Mouse (Mus musculus) intestine, embryonic 15.5 days (tissue): ENCODE data around the gene Prdm16. TPM values are rescaled to one million over a fixed set of nuclear protein-coding genes. Genes with fewer than 3 reads are reported as not detected.
A peak's percentile ranks its signal among the peaks of the same experiment; 100 is the strongest.

Experiments used
- ATAC-seq: fragments of 200-750 bp; cut with Nextera tagmentation; 2 replicates; pipeline ENCODE4 v1.8.0; 2017; ENCODE audit warnings: moderate TSS enrichment, moderate library complexity
- H3K27ac ChIP-seq: fragments of 300-500 bp; sonication (generic); 2 replicates; pipeline ENCODE4 v1.5.1; 2015; ENCODE audit warnings: mild to moderate bottlenecking, inconsistent platforms
- H3K27me3 ChIP-seq: fragments of 300-500 bp; sonication (generic); replicated peaks from 2 replicates; pipeline ENCODE4 v1.6.1; 2015; ENCODE audit warnings: inconsistent platforms
- H3K36me3 ChIP-seq: fragments of 300-500 bp; sonication (generic); 2 replicates; pipeline ENCODE4 v1.6.1; 2015; ENCODE audit warnings: inconsistent platforms
- H3K4me1 ChIP-seq: fragments of 300-500 bp; sonication (generic); replicated peaks from 2 replicates; pipeline ENCODE4 v1.6.1; 2015; ENCODE audit warnings: inconsistent platforms
- H3K4me2 ChIP-seq: fragments of 300-500 bp; sonication (generic); replicated peaks from 2 replicates; pipeline ENCODE4 v1.6.1; 2015; ENCODE audit warnings: mild to moderate bottlenecking, inconsistent platforms
- H3K4me3 ChIP-seq: fragments of 300-500 bp; sonication (generic); replicated peaks from 2 replicates; pipeline ENCODE4 v1.5.1; 2015; ENCODE audit warnings: inconsistent platforms
- H3K9ac ChIP-seq: fragments of 300-500 bp; sonication (generic); 2 replicates; pipeline ENCODE4 v1.6.1; 2015; ENCODE audit warnings: inconsistent platforms
- H3K9me3 ChIP-seq: fragments of 300-500 bp; sonication (generic); 2 replicates; pipeline ENCODE4 v1.6.1; 2016; ENCODE audit warnings: inconsistent platforms
- WGBS: fragments of 180-500 bp; shearing (Covaris S2); methylation state at CpG from one replicate; pipeline ENCODE4 v1.1.7; 2015; 5-methylcytosine and 5-hydroxymethylcytosine counted together
- polyA plus RNA-seq: library from polyadenylated mRNA; unstranded; fragments of >200 nt; fragmentation: Nextera tagmentation; extraction: Ambion mirVana; gene quantifications from 2 replicates; pipeline ENCODE4 v1.2.1, GENCODE M21; 2015

Prdm16 gene
- polyA plus RNA-seq, 1 experiment from 2014 or later, result 16.4 TPM

GRCm38 (mm10) chr4:154445721-154446120 lies 191.0 kb downstream of the Prdm16 start:
- H3K4me1 ChIP-seq, result peaks cover 8% of the 10 kb centered on the region; the same call in 1 of the 2 replicates
- no peaks in the 10 kb centered on the region for H3K36me3 ChIP-seq
- H3K27ac ChIP-seq, result no peak overlapping the region
- no peak overlapping the region for H3K4me2 ChIP-seq
- H3K9ac ChIP-seq, result no peak overlapping the region
- no peak overlapping the region for H3K4me3 ChIP-seq
- H3K27me3 ChIP-seq, result no peaks in the 10 kb centered on the region
- WGBS, result 68% methylated on average over 9 of the region's 9 CpGs
- no peaks in the 10 kb centered on the region for H3K9me3 ChIP-seq
- ATAC-seq, result no peak

GRCm38 (mm10) chr4:154442645-154443304 lies 193.9 kb downstream of the Prdm16 start:
- Histone ChIP-seq H3K4me1 (peaks cover 8% of the 10 kb centered on the region; the same call in 1 of the 2 replicates), H3K4me3 (no peak overlapping the region), H3K27me3 (no peaks in the 10 kb centered on the region), H3K36me3 (no peaks in the 10 kb centered on the region), H3K9me3 (no peaks in the 10 kb centered on the region), H3K4me2 (no peak overlapping the region), H3K9ac (no peak overlapping the region), H3K27ac (no peak overlapping the region)
- 36% methylated on average over 9 of the region's 9 CpGs for WGBS
- no peak; the same call in 1 of the 2 replicates for ATAC-seq

- 56% methylated on average over 14 of the region's 14 CpGs for WGBS
- Histone ChIP-seq H3K4me1 (peaks cover 8% of the 10 kb centered on the region; the same call in 1 of the 2 replicates), H3K27me3 (no peaks in the 10 kb centered on the region), H3K4me2 (no peak overlapping the region), H3K9me3 (no peaks in the 10 kb centered on the region), H3K9ac (no peak overlapping the region), H3K4me3 (no peak overlapping the region), H3K27ac (no peak overlapping the region), H3K36me3 (no peaks in the 10 kb centered on the region)
- ATAC-seq, result no peak
Measured at GRCm38 (mm10) chr4:154439455-154440052, 197.1 kb downstream of the Prdm16 start.

GRCm38 (mm10) chr4:154438610-154439009 lies 198.1 kb downstream of the Prdm16 start:
- Histone ChIP-seq H3K4me3 (no peak overlapping the region), H3K4me1 (peaks cover 3% of the 10 kb centered on the region; the same call in 1 of the 2 replicates), H3K27me3 (no peaks in the 10 kb centered on the region), H3K36me3 (no peaks in the 10 kb centered on the region), H3K9ac (no peak overlapping the region), H3K27ac (no peak overlapping the region), H3K4me2 (no peak overlapping the region), H3K9me3 (no peaks in the 10 kb centered on the region)
- ATAC-seq, result no peak
- WGBS, result 78% methylated on average over 15 of the region's 15 CpGs

GRCm38 (mm10) chr4:154429770-154430169 lies 206.9 kb downstream of the Prdm16 start:
- no peaks in the 10 kb centered on the region for H3K36me3 ChIP-seq
- H3K4me1 ChIP-seq, result peaks cover 1% of the 10 kb centered on the region; the same call in 1 of the 2 replicates
- H3K4me3 ChIP-seq, result no peak overlapping the region
- H3K9me3 ChIP-seq, result no peaks in the 10 kb centered on the region
- no peak overlapping the region for H3K9ac ChIP-seq
- no peak for ATAC-seq
- no peaks in the 10 kb centered on the region for H3K27me3 ChIP-seq
- H3K4me2 ChIP-seq, result no peak overlapping the region
- 59% methylated on average over 2 of the region's 2 CpGs for whole genome bisulfite sequencing
- no peak overlapping the region for H3K27ac ChIP-seq

- H3K4me2 ChIP-seq, result no peak overlapping the region
- H3K9me3 ChIP-seq, result no peaks in the 10 kb centered on the region
- 71% methylated on average over 7 of the region's 7 CpGs for WGBS
- H3K27ac ChIP-seq, result no peak overlapping the region
- no peaks in the 10 kb centered on the region for H3K36me3 ChIP-seq
- H3K4me1 ChIP-seq, result peaks cover 10% of the 10 kb centered on the region
- no peaks in the 10 kb centered on the region for H3K27me3 ChIP-seq
- no peak for ATAC-seq
- no peak overlapping the region for H3K4me3 ChIP-seq
- no peak overlapping the region for H3K9ac ChIP-seq
Measured at GRCm38 (mm10) chr4:154426901-154427300, 209.8 kb downstream of the Prdm16 start.

- no peak for ATAC-seq
- no peaks in the 10 kb centered on the region for H3K36me3 ChIP-seq
- no peaks in the 10 kb centered on the region for H3K9me3 ChIP-seq
- no peaks in the 10 kb centered on the region for H3K27me3 ChIP-seq
- 61% methylated on average over 17 of the region's 17 CpGs for WGBS
- H3K27ac ChIP-seq, result no peak overlapping the region
- H3K4me1 ChIP-seq, result peaks cover 10% of the 10 kb centered on the region
- H3K4me2 ChIP-seq, result no peak overlapping the region
- H3K4me3 ChIP-seq, result no peak overlapping the region
- no peak overlapping the region for H3K9ac ChIP-seq
Measured at GRCm38 (mm10) chr4:154425284-154425683, 211.4 kb downstream of the Prdm16 start.

GRCm38 (mm10) chr4:154424681-154425080 lies 212.0 kb downstream of the Prdm16 start:
- H3K4me2 ChIP-seq, result no peak overlapping the region

GRCm38 (mm10) chr4:154422431-154422913 lies 214.2 kb downstream of the Prdm16 start:
- Histone ChIP-seq H3K4me3 (no peak overlapping the region), H3K36me3 (no peaks in the 10 kb centered on the region), H3K9me3 (no peaks in the 10 kb centered on the region), H3K27me3 (no peaks in the 10 kb centered on the region), H3K27ac (no peak overlapping the region), H3K4me2 (no peak overlapping the region), H3K9ac (no peak overlapping the region), H3K4me1 (peaks cover 10% of the 10 kb centered on the region)
- ATAC-seq, result no peak
- WGBS, result 23% methylated on average over 10 of the region's 10 CpGs

More at GRCm38 (mm10) chr4:154424681-154425080, 212.0 kb downstream of the Prdm16 start:
- peaks cover 10% of the 10 kb centered on the region for H3K4me1 ChIP-seq
- no peaks in the 10 kb centered on the region for H3K27me3 ChIP-seq
- no peaks in the 10 kb centered on the region for H3K36me3 ChIP-seq
- WGBS, result 39% methylated on average over 11 of the region's 11 CpGs
- no peak overlapping the region for H3K9ac ChIP-seq
- no peak for ATAC-seq
- H3K27ac ChIP-seq, result no peak overlapping the region
- no peak overlapping the region for H3K4me3 ChIP-seq
- no peaks in the 10 kb centered on the region for H3K9me3 ChIP-seq

GRCm38 (mm10) chr4:154420749-154421148 lies 215.9 kb downstream of the Prdm16 start:
- 86% methylated on average over 17 of the region's 17 CpGs for WGBS
- H3K4me3 ChIP-seq, result no peak overlapping the region
- H3K4me2 ChIP-seq, result no peak overlapping the region
- H3K9me3 ChIP-seq, result no peaks in the 10 kb centered on the region
- peaks cover 13% of the 10 kb centered on the region for H3K4me1 ChIP-seq
- no peaks in the 10 kb centered on the region for H3K36me3 ChIP-seq
- H3K9ac ChIP-seq, result no peak overlapping the region
- no peak overlapping the region for H3K27ac ChIP-seq
- H3K27me3 ChIP-seq, result no peaks in the 10 kb centered on the region
- no peak for ATAC-seq

- ATAC-seq, result no peak
- H3K4me1 ChIP-seq, result peaks cover 15% of the 10 kb centered on the region
- H3K9ac ChIP-seq, result no peak overlapping the region
- no peaks in the 10 kb centered on the region for H3K9me3 ChIP-seq
- H3K36me3 ChIP-seq, result no peaks in the 10 kb centered on the region
- no peaks in the 10 kb centered on the region for H3K27me3 ChIP-seq
- no peak overlapping the region for H3K4me3 ChIP-seq
- 80% methylated on average over 4 of the region's 4 CpGs for WGBS
- H3K27ac ChIP-seq, result peak overlapping the region; percentile 88
- no peak overlapping the region for H3K4me2 ChIP-seq
Measured at GRCm38 (mm10) chr4:154419766-154420165, 216.9 kb downstream of the Prdm16 start.

- Histone ChIP-seq H3K27me3 (no peaks in the 10 kb centered on the region), H3K4me3 (no peak overlapping the region), H3K4me1 (peaks cover 15% of the 10 kb centered on the region; the same call in 1 of the 2 replicates), H3K9ac (no peak overlapping the region), H3K9me3 (no peaks in the 10 kb centered on the region), H3K4me2 (no peak overlapping the region), H3K36me3 (no peaks in the 10 kb centered on the region), H3K27ac (peak overlapping the region; percentile 88)
- WGBS, result 19% methylated on average over 2 of the region's 2 CpGs
- peak; percentile 29 for ATAC-seq
Measured at GRCm38 (mm10) chr4:154418993-154419392, 217.7 kb downstream of the Prdm16 start.
